Mouse (Mus musculus) lung, postnatal 0 days (tissue): ENCODE measurements at regions not wholly inside any gene's neighbourhood (a gene's known extent, or its start where the extent isn't known, plus 50 kb on each side); places are given as distances from the start of the nearest gene placed in this dataset.

Source experiments
- ATAC-seq: fragments of 200-750 bp; cut with Nextera tagmentation; 2 replicates; pipeline ENCODE4 v1.8.0; 2017; ENCODE audit warnings: moderate library complexity
- DNase-seq: peaks from one replicate; pipeline ENCODE4 v3.0.0-alpha.2; 2016; ENCODE audit warnings: low spot score
- H3K27ac ChIP-seq: fragments of 300-500 bp; sonication (generic); 2 replicates; pipeline ENCODE4 v1.5.1; 2014; ENCODE audit warnings: antibody characterized with exemption, mild to moderate bottlenecking, low read length, mixed read lengths
- H3K27me3 ChIP-seq: fragments of 300-500 bp; sonication (generic); replicated peaks from 2 replicates; pipeline ENCODE4 v1.6.1; 2014; ENCODE audit warnings: low read length, mixed read lengths; ENCODE audit not compliant: insufficient read depth
- H3K36me3 ChIP-seq: fragments of 300-500 bp; sonication (generic); 2 replicates; pipeline ENCODE4 v1.6.1; 2014; ENCODE audit warnings: low read length, mixed read lengths; ENCODE audit not compliant: insufficient read depth
- H3K4me1 ChIP-seq: fragments of 300-500 bp; sonication (generic); 2 replicates; pipeline ENCODE4 v1.6.1; 2014; ENCODE audit warnings: antibody characterized with exemption, low read depth, low read length, mixed read lengths; ENCODE audit not compliant: insufficient read depth
- H3K4me2 ChIP-seq: fragments of 300-500 bp; sonication (generic); replicated peaks from 2 replicates; pipeline ENCODE4 v1.6.1; 2014; ENCODE audit warnings: low read depth, mild to moderate bottlenecking, low read length, moderate library complexity, mixed read lengths
- H3K4me3 ChIP-seq: fragments of 300-500 bp; sonication (generic); 2 replicates; pipeline ENCODE4 v1.5.1; 2014; ENCODE audit warnings: low read depth, low read length
- H3K9ac ChIP-seq: fragments of 300-500 bp; sonication (generic); replicated peaks from 2 replicates; pipeline ENCODE4 v1.6.1; 2014; ENCODE audit warnings: low read depth, mild to moderate bottlenecking
- H3K9me3 ChIP-seq: fragments of 300-500 bp; sonication (generic); 2 replicates; pipeline ENCODE4 v1.6.1; 2016; ENCODE audit warnings: low read length, mixed read lengths
- CTCF ChIP-seq: IDR thresholded peaks from 2 replicates; pipeline ENCODE4 v1.5.1; 2016; ENCODE audit warnings: antibody characterized with exemption, mild to moderate bottlenecking
- EP300 ChIP-seq: IDR thresholded peaks from 2 replicates; pipeline ENCODE4 v1.6.1; 2016; ENCODE audit warnings: antibody characterized with exemption, mild to moderate bottlenecking, control low read depth
- WGBS: fragments of 180-500 bp; shearing (Covaris S2); extraction: QIAGEN DNeasy Blood & Tissue Kit; methylation state at CpG from one replicate; pipeline ENCODE4 v1.1.7; 2014; 5-methylcytosine and 5-hydroxymethylcytosine counted together

DNA sequence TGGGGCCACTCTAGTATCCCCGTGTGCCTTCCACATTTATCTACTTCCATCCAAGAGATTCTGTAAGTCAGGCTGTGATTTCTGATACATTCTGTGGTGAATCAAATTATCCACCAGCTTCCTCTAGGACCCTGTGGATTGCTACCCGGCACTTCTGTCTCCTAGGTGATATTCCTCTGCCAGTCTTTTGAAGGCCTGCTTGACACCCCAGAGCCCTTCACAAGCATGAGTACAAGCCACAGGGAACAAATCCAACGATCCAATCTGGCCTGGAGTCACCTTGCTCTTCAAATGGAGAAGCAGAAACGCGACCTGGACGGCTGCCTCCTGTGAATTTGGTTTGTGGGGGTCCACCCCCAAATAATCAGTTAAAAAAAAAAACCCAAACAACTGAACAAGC, 59.1 kb upstream of the Stx16 start:
- no peak for TF ChIP-seq EP300
- Histone ChIP-seq H3K27me3 (no peaks in the 10 kb centered on the region), H3K4me3 (no peak overlapping the region), H3K9me3 (no peaks in the 10 kb centered on the region), H3K4me1 (no peaks in the 10 kb centered on the region), H3K9ac (no peak overlapping the region), H3K4me2 (no peak overlapping the region), H3K27ac (no peak overlapping the region), H3K36me3 (no peaks in the 10 kb centered on the region)
- WGBS = 54% methylated on average over 6 of the region's 6 CpGs
- ATAC-seq (no peak), DNase-seq (no peak)

- Histone ChIP-seq H3K36me3 (no peaks in the 10 kb centered on the region), H3K27me3 (no peaks in the 10 kb centered on the region), H3K9ac (no peak overlapping the region), H3K4me2 (no peak overlapping the region), H3K27ac (no peak overlapping the region; the same call in 1 of the 2 replicates), H3K9me3 (no peaks in the 10 kb centered on the region), H3K4me3 (no peak overlapping the region), H3K4me1 (no peaks in the 10 kb centered on the region)
- DNase-seq (no peak), ATAC-seq (no peak)
- TF ChIP-seq CTCF = no peak
- WGBS = 63% methylated on average over 3 of the region's 3 CpGs
Measured at GRCm38 (mm10) chr2:174017596-174017995, 58.5 kb upstream of the Stx16 start.

DNA sequence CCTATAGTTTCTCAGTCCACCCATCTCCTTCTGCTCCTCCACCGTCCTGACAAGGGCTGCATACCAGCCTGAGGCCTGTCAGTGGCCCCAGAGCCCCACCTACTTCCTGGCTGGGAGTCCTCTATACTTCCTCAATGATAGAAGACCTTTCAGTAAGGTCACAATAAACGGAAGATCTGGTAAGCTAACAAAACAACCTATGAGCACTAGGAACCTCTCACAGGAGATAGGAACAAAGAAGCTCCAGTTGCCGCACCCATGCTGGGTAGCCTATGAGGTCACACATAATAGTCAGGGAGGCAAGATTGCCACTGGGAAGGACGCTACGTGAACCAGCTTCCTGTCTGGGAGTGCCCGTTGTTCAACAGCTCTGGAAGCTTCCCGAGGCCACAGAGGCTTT, 58.1 kb upstream of the Stx16 start:
- Histone ChIP-seq H3K4me3 (no peak overlapping the region), H3K27me3 (no peaks in the 10 kb centered on the region), H3K4me1 (no peaks in the 10 kb centered on the region), H3K9me3 (no peaks in the 10 kb centered on the region), H3K36me3 (no peaks in the 10 kb centered on the region), H3K9ac (no peak overlapping the region), H3K27ac (peak overlapping the region; percentile 54; the same call in 1 of the 2 replicates), H3K4me2 (no peak overlapping the region)
- TF ChIP-seq EP300 = peak; percentile 66
- no peak for TF ChIP-seq CTCF
- 33% methylated on average over 7 of the region's 7 CpGs for WGBS
- ATAC-seq (peak; percentile 92), DNase-seq (peak; percentile 74)

DNA sequence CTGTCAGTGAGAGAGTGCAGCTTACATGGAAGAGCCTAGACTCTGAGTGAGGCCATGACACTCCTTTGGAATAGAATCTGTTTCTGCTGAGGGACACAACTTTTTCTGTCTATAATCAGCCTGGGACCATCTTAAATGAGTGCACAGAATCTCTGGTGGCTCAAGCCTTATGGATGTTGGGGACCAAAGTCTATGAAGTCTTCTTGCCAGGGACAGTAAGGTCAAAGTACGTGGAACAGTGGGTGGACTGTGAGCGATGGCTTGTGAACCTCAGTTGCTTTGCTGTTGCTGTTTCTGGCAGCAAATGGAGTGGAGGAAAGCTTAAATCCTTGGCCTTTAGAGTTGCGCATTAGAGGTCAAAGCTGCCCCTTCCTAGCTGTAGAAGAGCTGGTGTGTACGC, 57.1 kb upstream of the Stx16 start:
- Histone ChIP-seq H3K4me3 (no peak overlapping the region), H3K27me3 (no peaks in the 10 kb centered on the region), H3K9ac (no peak overlapping the region), H3K4me1 (no peaks in the 10 kb centered on the region), H3K27ac (no peak overlapping the region), H3K9me3 (no peaks in the 10 kb centered on the region), H3K4me2 (no peak overlapping the region), H3K36me3 (no peaks in the 10 kb centered on the region)
- ATAC-seq (no peak), DNase-seq (no peak)
- 95% methylated on average over 4 of the region's 4 CpGs for WGBS
- no peak for TF ChIP-seq CTCF
- TF ChIP-seq EP300 = no peak

DNA sequence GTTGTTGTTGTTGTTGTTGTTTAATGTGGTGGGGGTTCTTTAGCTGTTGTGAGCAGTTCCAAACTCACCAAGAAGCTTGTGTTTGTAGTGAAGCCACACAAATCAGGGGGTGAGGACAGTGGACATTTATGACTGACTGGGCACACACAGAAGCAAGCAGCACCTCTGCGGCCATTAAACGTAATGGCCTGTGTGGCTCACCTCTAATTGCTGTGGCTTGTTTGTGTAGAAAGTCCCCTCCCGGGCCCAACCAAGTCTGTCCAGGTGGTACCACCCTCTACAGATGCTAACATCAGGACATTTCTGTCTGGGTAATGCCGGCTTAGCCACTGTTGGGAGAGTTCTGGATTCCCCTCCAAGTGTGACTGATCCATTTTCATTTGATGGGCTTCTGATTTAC, 56.1 kb upstream of the Stx16 start:
- Histone ChIP-seq H3K36me3 (no peaks in the 10 kb centered on the region), H3K9me3 (no peaks in the 10 kb centered on the region), H3K4me1 (no peaks in the 10 kb centered on the region), H3K27ac (no peak overlapping the region), H3K9ac (no peak overlapping the region), H3K27me3 (no peaks in the 10 kb centered on the region), H3K4me2 (no peak overlapping the region), H3K4me3 (no peak overlapping the region)
- 88% methylated on average over 4 of the region's 4 CpGs for WGBS
- no peak for TF ChIP-seq CTCF
- TF ChIP-seq EP300 = no peak
- ATAC-seq (no peak), DNase-seq (no peak)

- TF ChIP-seq CTCF (no peak), EP300 (no peak)
- ATAC-seq = no peak
- Histone ChIP-seq H3K4me1 (no peaks in the 10 kb centered on the region), H3K36me3 (no peaks in the 10 kb centered on the region), H3K4me3 (no peak overlapping the region), H3K27ac (no peak overlapping the region), H3K27me3 (no peaks in the 10 kb centered on the region), H3K9ac (no peak overlapping the region), H3K4me2 (no peak overlapping the region), H3K9me3 (no peaks in the 10 kb centered on the region)
- no peak for DNase-seq
- 63% methylated on average over 7 of the region's 7 CpGs for WGBS
Measured at GRCm38 (mm10) chr2:174020447-174020846, 55.7 kb upstream of the Stx16 start.

GRCm38 (mm10) chr2:174021538-174021937, 54.6 kb upstream of the Stx16 start:
- DNase-seq (no peak), ATAC-seq (no peak)
- Histone ChIP-seq H3K9ac (no peak overlapping the region), H3K27me3 (no peaks in the 10 kb centered on the region), H3K9me3 (no peaks in the 10 kb centered on the region), H3K27ac (no peak overlapping the region), H3K4me1 (no peaks in the 10 kb centered on the region), H3K4me3 (no peak overlapping the region), H3K4me2 (no peak overlapping the region), H3K36me3 (no peaks in the 10 kb centered on the region)
- 67% methylated on average over 3 of the region's 3 CpGs for WGBS
- TF ChIP-seq CTCF = no peak
